Mouse (Mus musculus): Measurements from ENCODE around the gene Aatk. TPM values are rescaled to one million over a fixed set of nuclear protein-coding genes. Genes with fewer than 3 reads are reported as not detected.

Gene Aatk
- total and polyA plus RNA-seq, 2 experiments from 2014 or later, result 31.7 to 110 TPM

DNA sequence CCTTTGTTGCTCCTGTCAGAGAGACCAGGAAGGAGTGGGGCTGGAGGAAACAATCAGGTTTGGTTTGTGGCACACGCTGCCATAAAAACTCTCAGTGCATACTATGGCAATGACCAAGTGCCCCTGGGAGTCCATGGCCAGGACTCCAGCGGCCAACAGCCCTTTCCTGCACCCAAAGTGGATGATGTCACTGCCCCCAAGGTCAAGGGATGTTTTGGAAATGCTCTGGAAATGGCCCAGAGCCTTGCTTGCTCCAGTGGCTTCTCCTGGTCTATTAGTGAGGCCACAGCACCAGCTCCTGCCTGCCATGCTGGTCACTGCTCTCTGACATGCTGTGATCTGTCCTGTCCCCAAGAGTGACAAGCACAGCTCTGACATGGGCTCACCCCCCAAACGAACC lies 29.2 kb upstream of the Aatk start:
- no peak for DNase-seq
- Histone ChIP-seq H3K4me1 (ENCODE audit: insufficient read depth) (no peaks in the 10 kb centered on the region), H3K27ac (ENCODE audit: low read depth, low read length) (no peak overlapping the region), H3K9ac (no peak overlapping the region), H3K36me3 (ENCODE audit: insufficient read depth) (peaks cover 86% of the 10 kb centered on the region), H3K9me3 (ENCODE audit: low read length) (no peaks in the 10 kb centered on the region), H3K4me2 (ENCODE audit: low read depth) (no peak overlapping the region), H3K4me3 (ENCODE audit: low read depth, low read length) (no peak overlapping the region), H3K27me3 (ENCODE audit: insufficient read depth, low read length) (no peaks in the 10 kb centered on the region)
- TF ChIP-seq CTCF (IDR thresholded peaks at IDR 0.05; ENCODE audit: low read depth), result no peak
- ATAC-seq, result no peak
- 88% methylated on average over 3 of the region's 3 CpGs for WGBS

DNA sequence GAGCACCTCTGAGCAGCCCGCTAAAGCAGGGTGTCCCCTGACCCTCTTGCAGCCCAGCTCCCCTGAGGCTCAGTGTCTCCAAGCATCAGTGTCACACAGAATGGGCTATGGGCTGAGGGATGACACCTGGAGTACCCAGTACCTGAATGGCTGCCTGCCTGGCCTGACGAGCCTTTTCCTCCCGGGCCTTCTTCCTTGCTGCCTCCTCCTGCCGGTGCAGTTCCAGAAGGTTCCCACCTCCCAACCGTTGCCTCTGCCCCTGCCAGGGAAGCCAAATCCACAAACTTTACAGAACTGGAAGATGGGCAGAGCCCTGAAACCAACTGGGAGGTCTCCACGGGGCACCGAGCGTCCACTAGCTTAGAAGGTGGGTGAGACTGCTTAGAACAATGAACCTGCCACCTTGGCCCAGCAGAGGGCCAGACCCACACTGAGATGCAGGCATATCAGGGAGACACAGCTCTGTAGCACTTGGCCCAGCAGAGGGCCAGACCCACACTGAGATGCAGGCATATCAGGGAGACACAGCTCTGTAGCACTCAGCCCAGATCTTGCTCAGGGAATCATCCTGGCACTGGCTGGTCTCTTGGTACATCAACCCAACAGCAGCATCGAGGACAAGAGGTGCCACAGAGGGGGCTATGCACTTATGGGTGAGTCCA lies 26.1 kb upstream of the Aatk start:
- no peak overlapping the region for H3K9ac ChIP-seq
- 92% methylated on average over 9 of the region's 9 CpGs for WGBS
- ATAC-seq, result peak; percentile 61

GRCm38 (mm10) chr11:120071731-120072320 lies 24.9 kb upstream of the Aatk start:
- TF ChIP-seq CTCF (IDR thresholded peaks at IDR 0.05; ENCODE audit: low read depth), result no peak
- no peak for ATAC-seq
- Histone ChIP-seq H3K9me3 (ENCODE audit: low read length) (no peaks in the 10 kb centered on the region), H3K9ac (no peak overlapping the region), H3K36me3 (ENCODE audit: insufficient read depth) (peaks cover 89% of the 10 kb centered on the region), H3K4me2 (ENCODE audit: low read depth) (no peak overlapping the region), H3K4me3 (ENCODE audit: low read depth, low read length) (no peak overlapping the region), H3K27ac (ENCODE audit: low read depth, low read length) (no peak overlapping the region), H3K4me1 (ENCODE audit: insufficient read depth) (no peaks in the 10 kb centered on the region), H3K27me3 (ENCODE audit: insufficient read depth, low read length) (no peaks in the 10 kb centered on the region)
- WGBS, result 82% methylated on average over 7 of the region's 7 CpGs
- no peak for DNase-seq

More for the DNA sequence above, 26.1 kb upstream of the Aatk start:
- peaks cover 84% of the 10 kb centered on the region for H3K36me3 ChIP-seq (ENCODE audit: insufficient read depth)
- H3K4me1 ChIP-seq (ENCODE audit: insufficient read depth), result no peaks in the 10 kb centered on the region
- H3K27ac ChIP-seq (ENCODE audit: low read depth, low read length), result no peak overlapping the region
- H3K4me3 ChIP-seq (ENCODE audit: low read depth, low read length), result no peak overlapping the region
- TF ChIP-seq CTCF (IDR thresholded peaks at IDR 0.05; ENCODE audit: low read depth), result peak; percentile 42
- DNase-seq, result no peak
- no peak overlapping the region for H3K4me2 ChIP-seq (ENCODE audit: low read depth)
- no peaks in the 10 kb centered on the region for H3K27me3 ChIP-seq (ENCODE audit: insufficient read depth, low read length)
- H3K9me3 ChIP-seq (ENCODE audit: low read length), result no peaks in the 10 kb centered on the region

DNA sequence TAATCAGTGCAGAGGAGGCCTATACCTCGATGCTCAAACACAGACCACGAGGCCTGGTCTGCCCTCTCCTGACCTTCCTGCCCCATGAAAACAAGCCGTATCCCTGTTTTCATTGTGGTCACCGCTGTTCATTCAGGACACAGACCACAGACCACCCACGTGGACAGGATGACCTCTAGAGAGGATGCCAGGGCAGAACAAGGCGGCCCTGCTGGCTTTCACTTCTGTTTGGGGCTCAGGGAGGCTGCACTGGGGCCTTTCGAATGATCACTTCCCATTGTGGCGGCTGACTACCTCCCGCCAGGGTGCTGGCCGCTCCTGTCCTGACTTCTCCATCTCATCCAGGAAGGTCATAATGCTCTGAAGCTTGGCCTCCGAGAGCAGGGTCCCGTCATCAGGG lies 24.1 kb upstream of the Aatk start:
- no peak for ATAC-seq

DNA sequence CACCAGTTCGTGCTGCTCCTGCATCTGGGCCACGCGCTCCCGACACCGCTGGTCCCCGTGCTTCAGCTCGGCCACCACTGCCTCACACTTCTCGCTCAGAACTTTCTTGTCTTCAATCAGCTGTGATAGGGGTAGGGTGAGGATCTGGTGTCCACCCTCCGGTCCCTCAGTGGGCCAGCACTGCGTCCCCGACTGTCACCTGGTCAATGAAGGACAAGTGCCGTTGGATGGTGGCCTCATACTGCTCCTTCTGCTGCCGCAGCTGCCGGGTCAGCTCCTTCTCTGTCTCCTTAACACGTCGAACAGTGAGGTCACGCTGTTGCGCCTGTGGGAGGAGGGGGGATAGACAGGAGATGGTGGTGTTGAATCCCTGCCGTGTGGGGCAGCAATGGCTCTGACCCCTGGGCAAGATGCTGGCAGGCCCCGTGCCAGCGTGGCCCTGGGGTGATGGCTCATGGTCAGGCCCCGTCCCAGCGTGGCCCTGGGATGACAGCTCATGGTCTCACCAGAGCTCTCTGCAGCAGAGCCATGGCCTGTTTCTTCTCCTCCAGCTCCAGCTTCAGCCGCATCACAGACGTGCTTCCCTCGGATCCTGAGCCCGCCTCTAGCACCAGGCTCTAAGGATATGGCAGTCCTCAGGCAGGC lies 23.4 kb upstream of the Aatk start:
- H3K36me3 ChIP-seq (ENCODE audit: insufficient read depth), result peaks cover 89% of the 10 kb centered on the region
- H3K9ac ChIP-seq, result no peak overlapping the region
- WGBS, result 93% methylated on average over 27 of the region's 27 CpGs
- ATAC-seq, result no peak
- H3K27me3 ChIP-seq (ENCODE audit: insufficient read depth, low read length), result no peaks in the 10 kb centered on the region
- no peaks in the 10 kb centered on the region for H3K4me1 ChIP-seq (ENCODE audit: insufficient read depth)
- DNase-seq, result no peak
- no peak overlapping the region for H3K4me2 ChIP-seq (ENCODE audit: low read depth)
- H3K27ac ChIP-seq (ENCODE audit: low read depth, low read length), result no peak overlapping the region
- no peak overlapping the region for H3K4me3 ChIP-seq (ENCODE audit: low read depth, low read length)
- no peak for TF ChIP-seq CTCF (IDR thresholded peaks at IDR 0.05; ENCODE audit: low read depth)
- H3K9me3 ChIP-seq (ENCODE audit: low read length), result no peaks in the 10 kb centered on the region

More for the DNA sequence above, 24.1 kb upstream of the Aatk start:
- Histone ChIP-seq H3K4me1 (ENCODE audit: insufficient read depth) (no peaks in the 10 kb centered on the region), H3K27ac (ENCODE audit: low read depth, low read length) (no peak overlapping the region), H3K9ac (no peak overlapping the region), H3K36me3 (ENCODE audit: insufficient read depth) (peaks cover 89% of the 10 kb centered on the region), H3K9me3 (ENCODE audit: low read length) (no peaks in the 10 kb centered on the region), H3K27me3 (ENCODE audit: insufficient read depth, low read length) (no peaks in the 10 kb centered on the region), H3K4me3 (ENCODE audit: low read depth, low read length) (no peak overlapping the region), H3K4me2 (ENCODE audit: low read depth) (no peak overlapping the region)
- WGBS, result 66% methylated on average over 12 of the region's 12 CpGs
- DNase-seq, result no peak
- no peak for TF ChIP-seq CTCF (IDR thresholded peaks at IDR 0.05; ENCODE audit: low read depth)

GRCm38 (mm10) chr11:120069261-120069660 lies 22.3 kb upstream of the Aatk start:
- Histone ChIP-seq H3K4me3 (ENCODE audit: low read depth, low read length) (no peak overlapping the region), H3K4me2 (ENCODE audit: low read depth) (no peak overlapping the region), H3K9me3 (ENCODE audit: low read length) (no peaks in the 10 kb centered on the region), H3K36me3 (ENCODE audit: insufficient read depth) (peaks cover 91% of the 10 kb centered on the region), H3K27ac (ENCODE audit: low read depth, low read length) (no peak overlapping the region), H3K4me1 (ENCODE audit: insufficient read depth) (no peaks in the 10 kb centered on the region), H3K9ac (no peak overlapping the region), H3K27me3 (ENCODE audit: insufficient read depth, low read length) (no peaks in the 10 kb centered on the region)
- DNase-seq (no peak), ATAC-seq (no peak)
- 59% methylated on average over 11 of the region's 11 CpGs for WGBS
- TF ChIP-seq CTCF (IDR thresholded peaks at IDR 0.05; ENCODE audit: low read depth), result no peak

DNA sequence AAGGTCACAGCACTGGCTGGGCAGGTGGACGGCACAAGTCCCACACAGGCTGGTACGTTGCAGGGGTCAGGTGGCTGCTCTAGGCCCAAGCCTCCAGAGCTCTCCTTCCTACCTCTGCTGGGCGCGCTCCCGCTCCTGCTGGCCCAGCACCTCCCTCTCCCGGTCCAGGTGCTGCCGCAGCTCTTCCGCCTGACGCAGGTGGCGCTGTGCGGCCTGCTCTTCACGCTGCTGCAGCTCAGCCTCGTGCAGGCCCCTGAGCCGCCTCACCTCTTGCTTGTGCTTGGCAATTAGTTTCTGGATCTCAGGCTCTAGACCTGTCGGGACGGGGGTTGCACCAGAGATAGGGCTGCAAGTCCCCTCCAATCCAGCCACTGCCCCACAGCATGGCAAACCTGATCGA lies 20.9 kb upstream of the Aatk start:
- Histone ChIP-seq H3K4me1 (ENCODE audit: insufficient read depth) (no peaks in the 10 kb centered on the region), H3K27me3 (ENCODE audit: insufficient read depth, low read length) (no peaks in the 10 kb centered on the region), H3K4me3 (ENCODE audit: low read depth, low read length) (no peak overlapping the region), H3K9me3 (ENCODE audit: low read length) (no peaks in the 10 kb centered on the region), H3K36me3 (ENCODE audit: insufficient read depth) (peaks cover 86% of the 10 kb centered on the region), H3K4me2 (ENCODE audit: low read depth) (no peak overlapping the region), H3K9ac (no peak overlapping the region), H3K27ac (ENCODE audit: low read depth, low read length) (no peak overlapping the region)
- TF ChIP-seq CTCF (IDR thresholded peaks at IDR 0.05; ENCODE audit: low read depth), result peak; percentile 64
- ATAC-seq (peak; percentile 60; the same call in 1 of the 2 replicates), DNase-seq (peak; percentile 36)
- WGBS, result 42% methylated on average over 17 of the region's 17 CpGs
